27 mouse cellular contexts compared by ENCODE assay signal in genomic region chr7:52015180-52015579, GRCm38 (mm10). TPM values are rescaled to one million over a fixed set of nuclear protein-coding genes. Genes with fewer than 3 reads are reported as not detected.
A peak's percentile ranks its signal among the peaks of the same experiment; 100 is the strongest.
DNase-seq lines count a peak whose midpoint lies in the region; ATAC-seq and TF ChIP-seq lines count a peak whose summit lies in the region.
"Had no signal": no experiment of that assay in that cellular context is flagged by ENCODE, and none has a peak within 500 bp of the region (broad histone marks: within the 10 kb centered on the region; RNA-seq: fewer than 3 reads in every experiment).

No protein-coding gene starts in this region.

- TF ChIP-seq CTCF in lung, embryonic 14.5 days (IDR thresholded peaks at IDR 0.05; ENCODE audit: low read depth), result 0 out of 2 replicates have a peak, but pooled peaks have one; percentile 12
- no peak for TF ChIP-seq CTCF in lung, adult 2 months (IDR thresholded peaks at IDR 0.05; ENCODE audit: insufficient read depth, low read length)
- peak in 1 of 3 experiments; percentile 24; a peak in 3 of 6 replicates for TF ChIP-seq CTCF in MEL (IDR thresholded peaks at IDR 0.05 in 2 of 3, conservative IDR thresholded peaks at IDR 0.05 in 1 of 3; ENCODE audit: control insufficient read depth in 1 of 3, insufficient read depth in 1 of 3, low read depth in 2 of 3, low read length in 3 of 3, poor library complexity in 1 of 3, severe bottlenecking in 1 of 3)

- H3K4me1 ChIP-seq in lung, embryonic 14.5 days (ENCODE audit: insufficient read depth), result no peaks in the 10 kb centered on the region
- no peaks in the 10 kb centered on the region for H3K4me1 ChIP-seq in lung, adult 2 months (ENCODE audit: control insufficient read depth, insufficient read depth, low read length)
- peaks cover 0 to 3% of the 10 kb centered on the region in 2 experiments; a peak in 2 of 4 replicates for H3K4me1 ChIP-seq in MEL (ENCODE audit: control insufficient read depth in 1 of 2, insufficient read depth in 2 of 2, low read length in 2 of 2)
- H3K4me1 ChIP-seq: embryonic facial prominence, embryonic 15.5 days; forebrain, embryonic 12.5 days; heart, embryonic 13.5 days had no signal

- TF ChIP-seq EP300 in MEL (IDR thresholded peaks at IDR 0.05; ENCODE audit: low read depth in 1 of 2, low read length in 2 of 2), result no peak

- no peaks in the 10 kb centered on the region for H3K36me3 ChIP-seq in lung, embryonic 14.5 days (ENCODE audit: insufficient read depth)
- peaks cover 0 to 5% of the 10 kb centered on the region in 2 experiments; a peak in 2 of 4 replicates for H3K36me3 ChIP-seq in MEL (ENCODE audit: control insufficient read depth in 1 of 2, insufficient read depth in 2 of 2, low read length in 2 of 2)
- H3K36me3 ChIP-seq: embryonic facial prominence, embryonic 15.5 days; forebrain, embryonic 12.5 days; heart, embryonic 13.5 days had no signal

- ATAC-seq in lung, embryonic 14.5 days (ENCODE audit: insufficient read depth), result no peak
- ATAC-seq in erythroblast, adult 5-6 weeks (replicated peaks; ENCODE audit: low FRiP score, poor library complexity, severe bottlenecking), result 0 out of 2 replicates have a peak, but pooled peaks have one; percentile 46
- no peak for ATAC-seq in granulocyte monocyte progenitor cell, adult 5-6 weeks (replicated peaks; ENCODE audit: poor library complexity, severe bottlenecking)
- ATAC-seq: forebrain, embryonic 16.5 days; hindbrain, embryonic 16.5 days; inflammation-experienced regulatory T-cells, adult 6 months; Patski had no signal

- peak; percentile 22; the same call in 1 of the 2 replicates for TF ChIP-seq RAD21 in MEL (IDR thresholded peaks at IDR 0.05; ENCODE audit: low read depth, low read length)

- H3K27ac ChIP-seq in lung, embryonic 14.5 days (ENCODE audit: low read depth), result no peak overlapping the region
- no peak overlapping the region for H3K27ac ChIP-seq in MEL (ENCODE audit: control insufficient read depth, low read depth, low read length)
- H3K27ac ChIP-seq: embryonic facial prominence, embryonic 15.5 days; forebrain, embryonic 12.5 days; heart, embryonic 13.5 days had no signal

- 73% methylated on average over 1 of the region's 1 CpGs for WGBS in lung, embryonic 14.5 days
- 86% methylated on average over 1 of the region's 1 CpGs for WGBS in lung, adult 2 months

- H3K9me3 ChIP-seq in lung, embryonic 14.5 days (ENCODE audit: low read depth, low read length), result no peaks in the 10 kb centered on the region
- no peaks in the 10 kb centered on the region for H3K9me3 ChIP-seq in MEL (replicated peaks; ENCODE audit: insufficient read depth, low read length)
- H3K9me3 ChIP-seq: embryonic facial prominence, embryonic 15.5 days; forebrain, embryonic 12.5 days; heart, embryonic 13.5 days had no signal

- no peak for DNase-seq in lung, embryonic 14.5 days
- DNase-seq in lung, adult 2 months, result no peak
- DNase-seq in MEL (ENCODE audit: low read depth, low spot score), result no peak
- no peak for DNase-seq in spleen, postnatal 36 days (ENCODE audit: low spot score in 2 of 2)
- no peak for DNase-seq in spleen, postnatal 10 days (ENCODE audit: low spot score in 2 of 2)
- DNase-seq: adrenal gland, adult 8-10 months; adrenal gland, postnatal 36 days; cerebellum, adult 2 months; cerebellum, postnatal 14 days; embryo, embryonic 11 days; gastrocnemius, postnatal 14 days; heart, postnatal 36 days had no signal

- H3K79me2 ChIP-seq in MEL (ENCODE audit: control insufficient read depth, insufficient read depth, low read length, poor library complexity), result no peaks in the 10 kb centered on the region

- TF ChIP-seq POLR2A in lung, adult 2 months (IDR thresholded peaks at IDR 0.05; ENCODE audit: borderline replicate concordance, extremely low read depth, low read depth, low read length), result no peak
- no peak for TF ChIP-seq POLR2A in MEL (IDR thresholded peaks at IDR 0.05; ENCODE audit: control insufficient read depth in 1 of 2, insufficient read depth in 1 of 2, low read depth in 1 of 2, low read length in 2 of 2, poor library complexity in 1 of 2)

- no peak overlapping the region for H3K4me3 ChIP-seq in lung, embryonic 14.5 days (ENCODE audit: low read depth, low read length)
- no peak overlapping the region for H3K4me3 ChIP-seq in lung, adult 2 months (replicated peaks; ENCODE audit: extremely low read depth, low read depth, low read length)
- H3K4me3 ChIP-seq in MEL (ENCODE audit: control insufficient read depth in 1 of 2, insufficient read depth in 1 of 2, low read depth in 2 of 2, low read length in 2 of 2), result no peak overlapping the region
- H3K4me3 ChIP-seq: embryonic facial prominence, embryonic 15.5 days; forebrain, embryonic 12.5 days; heart, embryonic 13.5 days had no signal

- H3K4me2 ChIP-seq in lung, embryonic 14.5 days, result no peak overlapping the region
- H3K4me2 ChIP-seq: embryonic facial prominence, embryonic 15.5 days; forebrain, embryonic 12.5 days; heart, embryonic 13.5 days had no signal

- H3K27me3 ChIP-seq in lung, embryonic 14.5 days (ENCODE audit: insufficient read depth, low read length), result no peaks in the 10 kb centered on the region
- H3K27me3 ChIP-seq in MEL (ENCODE audit: control insufficient read depth in 1 of 2, insufficient read depth in 2 of 2, low read length in 2 of 2), result no peaks in the 10 kb centered on the region
- H3K27me3 ChIP-seq: embryonic facial prominence, embryonic 15.5 days; forebrain, embryonic 12.5 days; heart, embryonic 13.5 days; Patski had no signal

- no peak overlapping the region for H3K9ac ChIP-seq in lung, embryonic 14.5 days
- H3K9ac ChIP-seq in MEL (ENCODE audit: control insufficient read depth, low read depth, low read length, poor library complexity, severe bottlenecking), result no peak overlapping the region
- H3K9ac ChIP-seq: embryonic facial prominence, embryonic 15.5 days; forebrain, embryonic 12.5 days; heart, embryonic 13.5 days had no signal

TF ChIP-seq in MEL, 35 proteins besides CTCF, POLR2A, EP300 and RAD21:
- no peak for TF ChIP-seq MYC (IDR thresholded peaks at IDR 0.05; ENCODE audit: low read depth, low read length)

RNA-seq across cellular contexts. Expression of gene 1700015G11Rik, which starts 0.3 kb away (rescaled TPM):
- not detected in 2 replicates for polyA plus RNA-seq in lung, embryonic 14.5 days (2014; fragmentation: Nextera tagmentation; extraction: Ambion mirVana)
- not detected in 2 replicates for polyA plus RNA-seq in lung, adult 2 months (2012; rRNA removed)
- not detected in 2 replicates for total RNA-seq in MEL (2012; rRNA removed)
- polyA plus RNA-seq in MEL (2012; ENCODE audit: insufficient read depth in 1 of 2, insufficient read length in 2 of 2, low read depth in 1 of 2, low replicate concordance in 2 of 2, missing spikeins in 1 of 2), result not detected
- not detected in 2 replicates for total RNA-seq in erythroblast, adult 5-6 weeks (2015; ENCODE audit: low replicate concordance)
- total RNA-seq in erythroblast, adult 5-6 weeks (2017; ENCODE audit: low replicate concordance), result not detected in 2 replicates
- not detected in 2 replicates for total RNA-seq in granulocyte monocyte progenitor cell, adult 5-6 weeks (2014; fragmentation: Nextera tagmentation)
- not detected in 2 replicates for total RNA-seq in granulocyte monocyte progenitor cell, adult 5-6 weeks (2017)
- total RNA-seq: adrenal gland, adult 8-10 months; adrenal gland, postnatal 36 days; common myeloid progenitor, adult 5-6 weeks; gastrocnemius, adult 18-20 months; gastrocnemius, postnatal 14 days; heart, adult 8-10 months; heart, postnatal 36 days had no signal
- polyA plus RNA-seq: cerebellum, adult 2 months; embryonic facial prominence, embryonic 11.5 days; embryonic facial prominence, embryonic 15.5 days; forebrain, embryonic 12.5 days; forebrain, embryonic 16.5 days; heart, embryonic 13.5 days; heart, postnatal 0 days; hindbrain, embryonic 11.5 days; hindbrain, embryonic 16.5 days; inflammation-experienced regulatory T-cells, adult 6 months; Patski had no signal

RNA-seq across cellular contexts. Expression of gene Svip, which starts 9.4 kb away (rescaled TPM):
- polyA plus RNA-seq in lung, embryonic 14.5 days (2014; fragmentation: Nextera tagmentation; extraction: Ambion mirVana), result 7.2 and 7.3 TPM in 2 replicates
- 1.8 and 4.0 TPM in 2 replicates for polyA plus RNA-seq in lung, adult 2 months (2012; rRNA removed)
- 2.9 and 3.3 TPM in 2 replicates for total RNA-seq in MEL (2012; rRNA removed)
- polyA plus RNA-seq in MEL (2012; ENCODE audit: insufficient read depth in 1 of 2, insufficient read length in 2 of 2, low read depth in 1 of 2, low replicate concordance in 2 of 2, missing spikeins in 1 of 2), result 1 to 10 TPM in 1 of 2 experiments, not detected in 1; 5.6 TPM
- total RNA-seq in erythroblast, adult 5-6 weeks (2015; ENCODE audit: low replicate concordance), result 17.8 and 19.0 TPM in 2 replicates
- total RNA-seq in erythroblast, adult 5-6 weeks (2017; ENCODE audit: low replicate concordance), result 14.6 and 15.2 TPM in 2 replicates
- 57.8 and 65.4 TPM in 2 replicates for total RNA-seq in granulocyte monocyte progenitor cell, adult 5-6 weeks (2014; fragmentation: Nextera tagmentation)
- 51.1 and 70.3 TPM in 2 replicates for total RNA-seq in granulocyte monocyte progenitor cell, adult 5-6 weeks (2017)
